Mouse (Mus musculus): ENCODE measurements around the gene Cabp1. TPM values are rescaled to one million over a fixed set of nuclear protein-coding genes. Genes with fewer than 3 reads are reported as not detected.

The Cabp1 gene
- polyA plus RNA-seq, 1 experiment = 3.3 TPM

DNA sequence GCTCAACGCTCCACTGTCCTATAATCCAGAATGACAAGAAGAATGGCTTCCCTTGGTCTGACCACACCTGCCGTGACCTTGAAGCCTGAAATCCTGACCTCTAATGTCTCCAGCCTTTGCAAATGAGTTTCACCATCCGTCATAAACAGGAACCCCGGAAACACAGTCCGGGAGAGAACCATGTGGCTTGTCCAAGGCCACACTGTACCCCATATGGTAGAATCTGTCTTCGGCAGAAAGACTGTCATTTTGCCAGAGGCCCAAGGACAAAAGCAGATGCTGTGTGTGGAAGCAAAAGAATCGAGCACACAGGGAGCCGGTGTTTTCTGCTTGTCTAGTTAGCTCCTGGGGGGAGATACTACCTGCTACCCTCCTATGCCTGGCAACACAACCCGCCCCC lies 18.3 kb upstream of the Cabp1 start:
- H3K4me3 ChIP-seq (ENCODE audit: insufficient read depth, low read length) = no peak overlapping the region
- TF ChIP-seq CTCF (IDR thresholded peaks at IDR 0.05; ENCODE audit: borderline replicate concordance, insufficient read depth, low read length) = no peak
- TF ChIP-seq POLR2A (IDR thresholded peaks at IDR 0.05; ENCODE audit: low read depth, low read length) = no peak
- H3K27ac ChIP-seq (ENCODE audit: insufficient read depth, low read length) = no peak overlapping the region
- H3K4me1 ChIP-seq (ENCODE audit: control insufficient read depth, insufficient read depth, low read length) = no peaks in the 10 kb centered on the region

DNA sequence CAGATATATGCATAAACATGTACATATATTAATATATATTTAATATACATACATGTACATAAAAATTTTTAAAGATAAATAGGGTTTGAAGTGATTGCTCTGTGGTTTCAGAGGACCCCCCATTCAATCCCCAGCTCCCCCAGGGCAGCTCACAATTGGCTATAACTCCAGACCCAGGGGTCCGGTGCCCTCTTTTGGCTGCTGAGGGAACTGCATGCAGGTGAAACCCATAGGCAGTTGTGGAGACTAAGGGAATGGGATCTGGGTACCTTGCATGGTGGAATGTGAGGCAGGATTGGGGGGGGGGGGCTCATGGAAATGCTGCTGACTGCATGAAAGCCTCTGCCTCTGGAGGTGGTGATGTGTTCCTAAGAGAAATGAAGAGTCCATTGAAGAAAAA lies 16.2 kb upstream of the Cabp1 start:
- no peaks in the 10 kb centered on the region for H3K4me1 ChIP-seq (ENCODE audit: control insufficient read depth, insufficient read depth, low read length)
- no peak overlapping the region for H3K27ac ChIP-seq (ENCODE audit: insufficient read depth, low read length)
- no peak for TF ChIP-seq POLR2A (IDR thresholded peaks at IDR 0.05; ENCODE audit: low read depth, low read length)
- TF ChIP-seq CTCF (IDR thresholded peaks at IDR 0.05; ENCODE audit: borderline replicate concordance, insufficient read depth, low read length) = 0 out of 2 replicates have a peak, but pooled peaks have one; percentile 28
- H3K4me3 ChIP-seq (ENCODE audit: insufficient read depth, low read length) = no peak overlapping the region

DNA sequence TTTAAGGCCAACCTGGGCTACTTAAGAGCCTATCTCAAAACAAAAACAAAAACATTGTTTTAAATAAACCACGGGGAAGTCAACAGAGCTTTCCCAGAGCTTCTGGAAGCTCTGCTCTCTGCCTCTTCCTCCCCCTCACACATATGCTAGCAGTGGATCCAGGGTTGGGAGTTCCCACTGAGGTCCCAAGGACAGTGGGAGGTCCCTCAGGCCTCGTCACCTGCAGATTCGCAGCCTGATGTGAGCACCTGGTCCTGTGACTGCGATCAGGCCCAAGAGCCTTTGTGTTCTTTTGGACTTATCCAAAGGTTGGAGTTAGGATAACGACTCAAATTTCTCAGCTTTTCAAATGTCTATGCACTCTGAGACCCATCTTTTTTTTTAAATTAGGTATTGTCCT lies 14.4 kb upstream of the Cabp1 start:
- TF ChIP-seq POLR2A (IDR thresholded peaks at IDR 0.05; ENCODE audit: low read depth, low read length) (no peak), CTCF (IDR thresholded peaks at IDR 0.05; ENCODE audit: borderline replicate concordance, insufficient read depth, low read length) (no peak)
- Histone ChIP-seq H3K4me1 (ENCODE audit: control insufficient read depth, insufficient read depth, low read length) (peaks cover 4% of the 10 kb centered on the region; the same call in 1 of the 2 replicates), H3K4me3 (ENCODE audit: insufficient read depth, low read length) (no peak overlapping the region), H3K27ac (ENCODE audit: insufficient read depth, low read length) (no peak overlapping the region)

DNA sequence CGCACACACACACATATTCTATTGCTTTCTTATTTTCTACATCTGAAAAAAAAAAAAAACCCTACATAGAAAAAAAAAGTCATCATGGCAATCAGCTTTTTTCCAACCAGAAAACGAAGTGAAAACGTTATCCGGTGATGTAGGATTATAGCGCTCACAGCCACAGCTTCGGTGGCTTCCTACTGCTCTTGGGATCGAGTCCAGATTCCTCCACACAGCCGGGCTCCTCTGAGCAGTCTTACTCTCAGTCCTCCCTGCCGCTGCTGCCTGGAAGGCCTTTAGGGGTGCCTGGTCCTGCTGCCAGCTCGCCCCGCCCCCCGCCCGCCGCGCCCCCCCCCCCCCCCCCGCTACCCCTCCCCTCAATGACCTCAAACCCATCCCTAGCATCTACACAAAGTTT lies 13.7 kb upstream of the Cabp1 start:
- Histone ChIP-seq H3K4me1 (ENCODE audit: control insufficient read depth, insufficient read depth, low read length) (peaks cover 4% of the 10 kb centered on the region; the same call in 1 of the 2 replicates), H3K27ac (ENCODE audit: insufficient read depth, low read length) (no peak overlapping the region), H3K4me3 (ENCODE audit: insufficient read depth, low read length) (no peak overlapping the region)
- TF ChIP-seq CTCF (IDR thresholded peaks at IDR 0.05; ENCODE audit: borderline replicate concordance, insufficient read depth, low read length) (no peak), POLR2A (IDR thresholded peaks at IDR 0.05; ENCODE audit: low read depth, low read length) (no peak)

DNA sequence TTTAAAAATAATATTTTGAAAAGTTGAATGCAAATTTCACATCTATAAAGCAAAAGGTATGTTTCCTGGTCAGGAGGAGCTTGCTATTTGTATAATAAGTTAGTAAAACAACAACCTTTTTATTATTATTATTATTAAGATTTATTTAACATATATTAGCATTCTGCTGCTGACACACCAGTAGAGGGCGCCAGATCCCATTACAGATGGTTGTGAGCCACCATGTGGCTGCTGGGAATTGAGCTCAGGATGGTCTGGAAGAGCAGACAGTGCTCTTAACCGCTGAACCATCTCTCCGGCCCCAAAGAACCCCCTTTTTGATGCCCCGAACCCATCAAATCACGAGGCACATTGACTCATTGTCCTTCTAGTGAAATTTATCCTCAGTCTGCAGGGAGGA lies 13.1 kb upstream of the Cabp1 start:
- TF ChIP-seq POLR2A (IDR thresholded peaks at IDR 0.05; ENCODE audit: low read depth, low read length) (no peak), CTCF (IDR thresholded peaks at IDR 0.05; ENCODE audit: borderline replicate concordance, insufficient read depth, low read length) (no peak)
- Histone ChIP-seq H3K27ac (ENCODE audit: insufficient read depth, low read length) (no peak overlapping the region), H3K4me3 (ENCODE audit: insufficient read depth, low read length) (no peak overlapping the region), H3K4me1 (ENCODE audit: control insufficient read depth, insufficient read depth, low read length) (peaks cover 4% of the 10 kb centered on the region; the same call in 1 of the 2 replicates)

DNA sequence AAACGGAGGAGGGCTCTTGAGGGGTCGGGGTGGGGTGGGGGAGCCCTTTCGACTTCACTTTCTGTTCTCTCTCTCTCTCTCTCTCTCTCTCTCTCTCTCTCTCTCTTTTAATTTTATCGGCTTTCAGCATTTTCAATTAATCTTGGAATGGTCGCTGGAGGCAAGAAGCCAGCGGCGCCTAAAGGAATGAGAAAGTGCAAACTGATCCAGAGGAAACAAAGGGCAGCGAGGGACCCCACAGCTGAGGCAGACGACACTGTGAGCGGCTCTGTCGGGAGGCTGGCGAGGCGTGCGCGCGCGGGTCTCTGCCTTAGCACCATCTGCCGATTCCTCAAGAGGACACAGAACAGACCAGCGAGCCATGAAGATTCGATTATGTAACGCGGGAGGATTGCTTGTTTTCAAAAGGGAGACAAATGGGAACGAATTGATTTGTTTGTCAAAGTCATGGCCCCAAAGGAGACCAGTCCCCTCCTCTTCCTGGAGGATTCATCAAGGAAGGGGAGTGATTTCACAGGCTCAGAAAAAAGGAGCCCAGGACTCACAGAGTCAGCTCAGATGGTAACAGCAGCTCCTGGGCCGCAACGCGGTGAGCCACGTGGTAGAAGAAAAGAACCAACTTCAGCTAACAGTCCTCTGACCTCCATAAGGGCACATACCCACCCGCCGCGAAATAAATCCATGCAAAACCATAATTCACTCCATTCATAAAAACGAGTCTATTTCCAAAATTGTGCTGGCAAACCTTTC lies 10.6 kb upstream of the Cabp1 start:
- H3K4me1 ChIP-seq (ENCODE audit: control insufficient read depth, insufficient read depth, low read length) = peaks cover 4% of the 10 kb centered on the region; the same call in 1 of the 2 replicates
- H3K4me3 ChIP-seq (ENCODE audit: insufficient read depth, low read length) = peak overlapping the region; percentile 13; the same call in 1 of the 2 replicates

DNA sequence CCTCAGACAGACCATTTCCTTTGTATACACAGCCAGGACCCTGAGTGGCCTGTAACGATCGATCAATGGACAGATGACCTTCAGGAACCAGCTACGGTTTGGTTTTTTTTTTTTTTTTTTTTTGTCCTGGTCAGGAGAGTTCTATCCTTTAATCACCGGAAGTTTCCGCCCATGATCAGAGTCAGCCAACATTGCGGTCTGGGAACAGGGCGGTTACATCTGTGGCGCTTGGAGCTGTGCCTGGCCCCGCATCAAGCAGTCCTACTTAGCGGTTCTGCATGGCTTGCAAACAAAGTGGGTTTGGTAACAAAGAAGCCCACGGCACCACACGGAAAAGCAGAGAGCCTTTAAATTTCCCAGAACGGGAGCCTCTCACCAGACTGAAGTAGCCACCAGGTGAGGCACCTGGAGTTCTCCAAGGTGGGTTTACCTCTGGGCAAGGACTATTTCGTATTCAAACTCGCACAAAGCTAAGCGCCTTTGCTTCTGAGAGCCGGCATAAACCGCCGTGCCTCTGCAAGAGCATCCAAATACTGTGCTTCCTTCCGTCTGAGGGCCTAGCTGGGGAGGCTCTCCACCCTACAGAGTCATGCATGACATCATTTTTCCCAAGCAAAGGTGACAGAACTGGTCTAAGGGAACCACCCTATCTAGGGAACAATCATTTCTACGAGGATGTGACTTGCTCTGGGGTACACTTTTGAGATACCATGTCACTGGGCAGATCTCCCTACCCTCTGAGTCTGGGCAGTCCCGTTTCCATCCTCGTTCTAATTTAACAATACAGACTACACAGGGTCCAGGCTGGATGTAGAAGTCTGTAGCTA lies 9.8 kb upstream of the Cabp1 start:
- no peak overlapping the region for H3K27ac ChIP-seq (ENCODE audit: insufficient read depth, low read length)
- H3K4me1 ChIP-seq (ENCODE audit: control insufficient read depth, insufficient read depth, low read length) = peaks cover 4% of the 10 kb centered on the region; the same call in 1 of the 2 replicates
- H3K4me3 ChIP-seq (ENCODE audit: insufficient read depth, low read length) = no peak overlapping the region; the same call in 1 of the 2 replicates
- TF ChIP-seq POLR2A (IDR thresholded peaks at IDR 0.05; ENCODE audit: low read depth, low read length) = no peak
- no peak for TF ChIP-seq CTCF (IDR thresholded peaks at IDR 0.05; ENCODE audit: borderline replicate concordance, insufficient read depth, low read length)

More for the DNA sequence above, 10.6 kb upstream of the Cabp1 start:
- no peak overlapping the region for H3K27ac ChIP-seq (ENCODE audit: insufficient read depth, low read length)
- TF ChIP-seq CTCF (IDR thresholded peaks at IDR 0.05; ENCODE audit: borderline replicate concordance, insufficient read depth, low read length) = no peak
- no peak for TF ChIP-seq POLR2A (IDR thresholded peaks at IDR 0.05; ENCODE audit: low read depth, low read length)

DNA sequence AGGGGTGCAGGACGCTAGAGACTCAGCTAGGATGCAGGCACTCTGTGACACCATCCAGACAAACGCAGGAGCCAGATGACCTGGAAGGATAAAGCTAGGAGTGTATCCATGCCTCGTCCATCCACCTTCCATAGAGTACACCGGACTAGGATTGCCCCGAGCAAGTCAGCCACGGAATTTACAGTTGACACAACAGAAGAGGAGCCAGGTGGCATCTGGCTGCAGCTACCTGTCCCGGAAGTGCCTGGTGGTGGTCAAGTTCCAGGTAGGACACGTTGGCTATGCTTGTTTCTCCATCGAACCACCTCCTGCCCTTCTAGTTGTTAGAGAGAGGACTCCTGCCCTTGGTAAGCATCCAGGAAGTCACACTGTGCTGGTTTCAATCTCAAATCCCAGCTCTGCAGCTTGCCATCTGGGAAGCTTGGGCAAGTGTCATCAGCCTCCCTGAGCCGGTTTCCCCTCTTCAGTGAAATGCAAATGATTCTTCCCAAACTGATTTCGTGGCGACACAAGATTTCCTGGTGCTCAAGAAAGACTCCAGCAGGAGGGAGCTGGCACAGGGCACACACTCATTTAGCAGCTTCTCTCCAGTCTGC lies 543 bp upstream of the Cabp1 start:
- no peak overlapping the region for H3K4me3 ChIP-seq (ENCODE audit: insufficient read depth, low read length)
- H3K4me1 ChIP-seq (ENCODE audit: control insufficient read depth, insufficient read depth, low read length) = no peaks in the 10 kb centered on the region
- TF ChIP-seq CTCF (IDR thresholded peaks at IDR 0.05; ENCODE audit: borderline replicate concordance, insufficient read depth, low read length) (no peak), POLR2A (IDR thresholded peaks at IDR 0.05; ENCODE audit: low read depth, low read length) (no peak)
- H3K27ac ChIP-seq (ENCODE audit: insufficient read depth, low read length) = no peak overlapping the region

DNA sequence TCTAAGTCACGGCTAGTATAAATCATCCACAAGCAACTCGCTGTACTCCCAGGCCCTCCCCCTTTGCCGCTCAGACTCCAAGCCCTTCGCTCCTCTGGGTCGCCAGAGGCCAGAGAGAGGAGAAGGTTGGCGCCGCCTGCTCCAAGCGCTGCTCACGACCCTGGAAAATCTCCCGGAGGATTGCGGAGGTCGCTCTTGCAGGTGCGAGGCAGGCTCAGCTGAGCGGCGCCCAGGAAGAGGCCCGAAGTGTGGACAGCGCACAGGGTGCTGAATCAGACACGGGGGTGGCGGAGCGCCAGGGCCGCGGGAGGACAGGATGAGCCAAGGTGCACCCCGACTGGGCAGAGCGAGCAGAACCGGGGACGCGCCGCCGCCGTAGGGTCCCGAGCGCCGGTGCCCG lies 955 bp downstream of the Cabp1 start:
- Histone ChIP-seq H3K4me1 (ENCODE audit: control insufficient read depth, insufficient read depth, low read length) (no peaks in the 10 kb centered on the region), H3K4me3 (ENCODE audit: insufficient read depth, low read length) (no peak overlapping the region; the same call in 1 of the 2 replicates), H3K27ac (ENCODE audit: insufficient read depth, low read length) (no peak overlapping the region)
- TF ChIP-seq CTCF (IDR thresholded peaks at IDR 0.05; ENCODE audit: borderline replicate concordance, insufficient read depth, low read length) (no peak), POLR2A (IDR thresholded peaks at IDR 0.05; ENCODE audit: low read depth, low read length) (no peak)

Measured in embryonic fibroblast, embryonic 13.5 days (primary cell).